Mouse (Mus musculus): ENCODE results near the gene Tnfsf14.

DNA sequence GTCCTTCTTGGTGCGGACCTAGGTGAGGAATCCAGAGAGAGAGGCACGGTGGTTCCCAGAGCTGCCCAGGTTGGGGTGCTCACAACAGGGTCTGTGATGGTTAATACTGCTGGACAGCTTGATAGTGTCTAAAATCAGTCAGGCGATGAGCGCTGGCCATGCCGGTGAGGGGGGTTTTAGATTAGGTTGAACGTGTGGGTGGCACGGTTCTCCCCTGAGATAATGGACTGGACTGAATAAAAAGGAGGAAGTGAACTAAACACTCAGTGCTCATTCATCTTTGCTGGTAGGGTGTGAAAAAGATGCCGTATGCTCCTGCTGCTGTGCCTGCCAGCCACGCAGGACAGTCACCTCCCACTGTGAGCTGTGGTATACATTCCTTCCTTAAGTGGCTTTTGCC is 29.3 kb upstream of the Tnfsf14 start:
- TF ChIP-seq EP300 (IDR thresholded peaks at IDR 0.05; ENCODE audit: low read depth) (no peak), CTCF (IDR thresholded peaks at IDR 0.05; ENCODE audit: low read depth) (no peak)

All from liver, postnatal 0 days (tissue).